Mouse (Mus musculus) MEL (cell line): Measurements from ENCODE around the gene Col4a3. TPM values are rescaled to one million over a fixed set of nuclear protein-coding genes. Genes with fewer than 3 reads are reported as not detected.
A peak's percentile ranks its signal among the peaks of the same experiment; 100 is the strongest.

Experiments
- DNase-seq: peaks from one replicate; pipeline ENCODE4 v3.0.0; 2011; ENCODE audit warnings: low read depth, low spot score
- H3K27ac ChIP-seq: 2 replicates; pipeline ENCODE4 v1.5.1; 2012; ENCODE audit warnings: low read depth, mild to moderate bottlenecking, control low read depth, low read length, moderate library complexity; ENCODE audit not compliant: control insufficient read depth
- H3K27me3 ChIP-seq, 2 experiments: fragments of 150-350 bp in 1 of 2; sonication (generic) in 1 of 2; 2 replicates each; pipeline ENCODE4 v1.6.1; 2012; ENCODE audit warnings: low read length in 2 of 2, mild to moderate bottlenecking in 2 of 2, improper control_type of control experiment in 1 of 2, moderate library complexity in 1 of 2; ENCODE audit not compliant: insufficient read depth in 2 of 2, control insufficient read depth in 1 of 2
- H3K36me3 ChIP-seq, 2 experiments: 2 replicates each; pipeline ENCODE4 v1.6.1; 2012 to 2014; ENCODE audit warnings: low read length in 2 of 2, improper control_type of control experiment in 1 of 2, inconsistent platforms in 1 of 2, mild to moderate bottlenecking in 1 of 2; ENCODE audit not compliant: insufficient read depth in 2 of 2, control insufficient read depth in 1 of 2
- H3K4me1 ChIP-seq, 2 experiments: fragments of 150-350 bp in 1 of 2; sonication (generic) in 1 of 2; 2 replicates each; pipeline ENCODE4 v1.6.1; 2012; ENCODE audit warnings: low read length in 2 of 2, improper control_type of control experiment in 1 of 2, mild to moderate bottlenecking in 1 of 2; ENCODE audit not compliant: insufficient read depth in 2 of 2, control insufficient read depth in 1 of 2
- H3K4me3 ChIP-seq, 2 experiments: fragments of 150-350 bp in 1 of 2; sonication (generic) in 1 of 2; 2 replicates each; pipeline ENCODE4 v1.5.1; 2012; ENCODE audit warnings: low read depth in 2 of 2, low read length in 2 of 2, mild to moderate bottlenecking in 2 of 2, moderate library complexity in 2 of 2, control low read depth in 1 of 2, improper control_type of control experiment in 1 of 2; ENCODE audit not compliant: control insufficient read depth in 1 of 2, insufficient read depth in 1 of 2
- H3K79me2 ChIP-seq: 2 replicates; pipeline ENCODE4 v1.6.1; 2012; ENCODE audit warnings: mild to moderate bottlenecking, low read length, moderate library complexity; ENCODE audit not compliant: control insufficient read depth, poor library complexity, insufficient read depth
- H3K9ac ChIP-seq: 2 replicates; pipeline ENCODE4 v1.6.1; 2012; ENCODE audit warnings: low read depth, mild to moderate bottlenecking, control low read depth, low read length, moderate library complexity; ENCODE audit not compliant: control insufficient read depth, poor library complexity, severe bottlenecking
- H3K9me3 ChIP-seq: fragments of 150-350 bp; sonication (generic); replicated peaks from 2 replicates; pipeline ENCODE4 v1.6.1; 2012; ENCODE audit warnings: mild to moderate bottlenecking, low read length, improper control_type of control experiment, moderate library complexity; ENCODE audit not compliant: insufficient read depth
- BHLHE40 ChIP-seq: IDR thresholded peaks from 2 replicates; pipeline ENCODE4 v1.6.1; 2012; ENCODE audit warnings: low read depth, mild to moderate bottlenecking, inconsistent platforms, low read length, improper control_type of control experiment, borderline replicate concordance
- CHD2 ChIP-seq: IDR thresholded peaks from 2 replicates; pipeline ENCODE4 v1.6.1; 2011; ENCODE audit warnings: low read length, improper control_type of control experiment
- CTCF ChIP-seq, 3 experiments: IDR thresholded peaks in 2 of 3; conservative IDR thresholded peaks in 1 of 3; 2 replicates each; pipeline ENCODE4 v1.5.1; 2011 to 2012; ENCODE audit warnings: low read length in 3 of 3, low read depth in 2 of 3, mild to moderate bottlenecking in 2 of 3, improper control_type of control experiment in 1 of 3, inconsistent platforms in 1 of 3, mixed read lengths in 1 of 3, moderate library complexity in 1 of 3; ENCODE audit not compliant: control insufficient read depth in 1 of 3, insufficient read depth in 1 of 3, poor library complexity in 1 of 3, severe bottlenecking in 1 of 3
- E2F4 ChIP-seq: IDR thresholded peaks from 2 replicates; pipeline ENCODE4 v1.6.1; 2011; ENCODE audit warnings: low read depth, low read length, improper control_type of control experiment, borderline replicate concordance
- ELF1 ChIP-seq: IDR thresholded peaks from 2 replicates; pipeline ENCODE4 v1.6.1; 2014; ENCODE audit warnings: low read depth, mild to moderate bottlenecking, inconsistent platforms, low read length, improper control_type of control experiment, moderate library complexity
- EP300 ChIP-seq, 2 experiments: IDR thresholded peaks; 2 replicates each; pipeline ENCODE4 v1.6.1; 2011; ENCODE audit warnings: improper control_type of control experiment in 2 of 2, low read length in 2 of 2, low read depth in 1 of 2, mild to moderate bottlenecking in 1 of 2
- ETS1 ChIP-seq: IDR thresholded peaks from 2 replicates; pipeline ENCODE4 v1.6.1; 2012; ENCODE audit warnings: low read depth, mild to moderate bottlenecking, inconsistent platforms, low read length, improper control_type of control experiment, moderate library complexity
- JUND ChIP-seq: IDR thresholded peaks from 2 replicates; pipeline ENCODE4 v1.6.1; 2011; ENCODE audit warnings: low read depth, mild to moderate bottlenecking, improper control_type of control experiment, low read length
- MAX ChIP-seq: IDR thresholded peaks from 2 replicates; pipeline ENCODE4 v1.6.1; 2011; ENCODE audit warnings: low read length, improper control_type of control experiment
- MAZ ChIP-seq: IDR thresholded peaks from 2 replicates; pipeline ENCODE4 v1.6.1; 2012; ENCODE audit warnings: low read depth, mild to moderate bottlenecking, inconsistent platforms, low read length, improper control_type of control experiment
- MYC ChIP-seq: IDR thresholded peaks from 2 replicates; pipeline ENCODE4 v1.6.1; 2011; ENCODE audit warnings: low read depth, mild to moderate bottlenecking, low read length, improper control_type of control experiment, moderate library complexity
- NRF1 ChIP-seq: IDR thresholded peaks from 2 replicates; pipeline ENCODE4 v1.6.1; 2014; ENCODE audit warnings: low read depth, mild to moderate bottlenecking, inconsistent platforms, low read length, improper control_type of control experiment, moderate library complexity; ENCODE audit not compliant: poor library complexity, insufficient read depth, severe bottlenecking
- POLR2A ChIP-seq, 2 experiments: IDR thresholded peaks; 2 replicates each; pipeline ENCODE4 v1.6.1; 2011 to 2012; ENCODE audit warnings: low read length in 2 of 2, mild to moderate bottlenecking in 2 of 2, control low read depth in 1 of 2, improper control_type of control experiment in 1 of 2, low read depth in 1 of 2, moderate library complexity in 1 of 2; ENCODE audit not compliant: control insufficient read depth in 1 of 2, insufficient read depth in 1 of 2, poor library complexity in 1 of 2
- POLR2AphosphoS2 ChIP-seq: IDR thresholded peaks from 2 replicates; pipeline ENCODE4 v1.6.1; 2011; ENCODE audit warnings: low read length, improper control_type of control experiment
- POLR2AphosphoS5 ChIP-seq: IDR thresholded peaks from 2 replicates; pipeline ENCODE4 v1.6.1; 2012; ENCODE audit warnings: low read depth, borderline replicate concordance, mild to moderate bottlenecking, inconsistent platforms, low read length, moderate library complexity, mixed read lengths
- RAD21 ChIP-seq: IDR thresholded peaks from 2 replicates; pipeline ENCODE4 v1.6.1; 2011; ENCODE audit warnings: mild to moderate bottlenecking, low read depth, low read length, improper control_type of control experiment
- SIN3A ChIP-seq: IDR thresholded peaks from 2 replicates; pipeline ENCODE4 v1.6.1; 2012; ENCODE audit warnings: low read length, improper control_type of control experiment, inconsistent platforms
- SMC3 ChIP-seq: IDR thresholded peaks from 2 replicates; pipeline ENCODE4 v1.6.1; 2011; ENCODE audit warnings: low read depth, low read length, improper control_type of control experiment
- TAL1 ChIP-seq: IDR thresholded peaks from 2 replicates; pipeline ENCODE4 v1.6.1; 2012; ENCODE audit warnings: mild to moderate bottlenecking, inconsistent platforms, low read length, moderate library complexity, mixed read lengths
- TBP ChIP-seq: IDR thresholded peaks from 2 replicates; pipeline ENCODE4 v1.8.0; 2011; ENCODE audit warnings: low read depth, low read length, improper control_type of control experiment
- UBTF ChIP-seq: IDR thresholded peaks from 2 replicates; pipeline ENCODE4 v1.6.1; 2012; ENCODE audit warnings: low read depth, mild to moderate bottlenecking, inconsistent platforms, low read length, improper control_type of control experiment, moderate library complexity, borderline replicate concordance; ENCODE audit not compliant: insufficient read depth
- USF1 ChIP-seq: IDR thresholded peaks from 2 replicates; pipeline ENCODE4 v1.6.1; 2014; ENCODE audit warnings: low read depth, mild to moderate bottlenecking, inconsistent platforms, low read length, improper control_type of control experiment, moderate library complexity
- ZC3H11A ChIP-seq: IDR thresholded peaks from 2 replicates; pipeline ENCODE4 v1.6.1; 2012; ENCODE audit warnings: low read depth, mild to moderate bottlenecking, inconsistent platforms, low read length, improper control_type of control experiment
- polyA plus RNA-seq, 2 experiments: library from polyadenylated mRNA; stranded (reverse) in 1 of 2; unstranded in 1 of 2; fragments of >175 nt in 1 of 2; fragments of >200 nt in 1 of 2; gene quantifications; 2 replicates each; pipeline versions ENCODE4 v1.2.1 to v1.2.4; 2012; ENCODE audit warnings: low replicate concordance in 2 of 2, low read depth in 1 of 2; ENCODE audit not compliant: insufficient read length in 2 of 2, insufficient read depth in 1 of 2, missing spikeins in 1 of 2
- total RNA-seq: library from RNA; depleted of rRNA; stranded (reverse); fragments of 300-350 nt; gene quantifications from 2 replicates; pipeline ENCODE4 v1.2.3, GENCODE M21; 2012

The Col4a3 gene
- total and polyA plus RNA-seq, 3 experiments, result 0.19 to 0.47 TPM; not detected in 1

DNA sequence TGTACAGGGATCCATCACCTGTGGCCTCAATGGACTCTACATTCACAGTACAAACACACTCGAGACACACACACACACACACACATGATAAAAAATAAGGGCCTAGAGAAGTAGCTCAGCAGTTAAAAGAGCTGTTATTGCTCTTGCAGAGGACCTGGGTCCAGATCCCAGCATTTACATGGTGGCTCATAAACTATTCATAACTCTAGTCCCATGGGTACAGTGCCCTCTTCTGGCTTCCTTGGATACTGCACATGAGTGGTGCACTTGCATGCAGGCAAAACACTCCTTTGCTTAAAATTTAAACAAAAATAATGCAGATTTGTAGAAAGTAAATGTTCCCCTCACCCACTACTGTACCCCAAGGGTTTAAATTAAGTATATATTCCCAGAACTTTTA is 172.8 kb downstream of the Col4a3 start:
- H3K9ac ChIP-seq, result no peak overlapping the region
- H3K4me3 ChIP-seq, result no peak overlapping the region
- no peak for TF ChIP-seq POLR2AphosphoS5
- no peak for TF ChIP-seq ELF1
- TF ChIP-seq CTCF (IDR thresholded peaks at IDR 0.05 in 2 of 3, conservative IDR thresholded peaks at IDR 0.05 in 1 of 3; ENCODE audit: control insufficient read depth in 1 of 3, insufficient read depth in 1 of 3, low read depth in 2 of 3, low read length in 3 of 3, poor library complexity in 1 of 3, severe bottlenecking in 1 of 3), result peak; percentile 62 to 73 (median 68)
- peak; percentile 68 for TF ChIP-seq SMC3
- TF ChIP-seq RAD21, result peak; percentile 58
- TF ChIP-seq ZC3H11A, result peak; percentile 56
- H3K9me3 ChIP-seq, result no peaks in the 10 kb centered on the region
- H3K36me3 ChIP-seq, result peaks cover 0 to 1% of the 10 kb centered on the region in 2 experiments; a peak in 2 of 4 replicates
- H3K27me3 ChIP-seq, result no peaks in the 10 kb centered on the region
- no peaks in the 10 kb centered on the region for H3K79me2 ChIP-seq
- no peak overlapping the region for H3K27ac ChIP-seq
- no peaks in the 10 kb centered on the region for H3K4me1 ChIP-seq
- DNase-seq, result peak; percentile 70

GRCm38 (mm10) chr1:82761454-82762169 is 174.9 kb downstream of the Col4a3 start:
- H3K9ac ChIP-seq, result no peak overlapping the region
- no peak for DNase-seq
- TF ChIP-seq MYC (no peak), MAZ (no peak), POLR2A (IDR thresholded peaks at IDR 0.05; ENCODE audit: control insufficient read depth in 1 of 2, insufficient read depth in 1 of 2, low read depth in 1 of 2, low read length in 2 of 2, poor library complexity in 1 of 2) (no peak), ELF1 (no peak), CHD2 (no peak), ETS1 (no peak), SMC3 (no peak), POLR2AphosphoS2 (no peak), E2F4 (no peak), JUND (no peak), TAL1 (no peak), MAX (no peak), EP300 (IDR thresholded peaks at IDR 0.05; ENCODE audit: low read depth in 1 of 2, low read length in 2 of 2) (no peak), SIN3A (no peak), TBP (no peak), USF1 (no peak), NRF1 (no peak), BHLHE40 (no peak), UBTF (no peak)
- peaks cover 0 to under 1% of the 10 kb centered on the region in 2 experiments; a peak in 1 of 4 replicates for H3K36me3 ChIP-seq
- no peaks in the 10 kb centered on the region for H3K4me1 ChIP-seq
- no peak overlapping the region for H3K27ac ChIP-seq
- H3K79me2 ChIP-seq, result no peaks in the 10 kb centered on the region
- no peaks in the 10 kb centered on the region for H3K9me3 ChIP-seq
- H3K27me3 ChIP-seq, result no peaks in the 10 kb centered on the region
- no peak overlapping the region for H3K4me3 ChIP-seq
